Mouse (Mus musculus) E14TG2a.4 (cell line): ENCODE data around the gene Manbal.

ENCODE experiments used
- CTCF ChIP-seq: conservative IDR thresholded peaks from 2 replicates; pipeline ENCODE4 v1.5.1; 2014; ENCODE audit warnings: low read length
- POU5F1 ChIP-seq: IDR thresholded peaks from 2 replicates; pipeline ENCODE4 v1.6.1; 2014; ENCODE audit warnings: low read length, borderline replicate concordance

DNA sequence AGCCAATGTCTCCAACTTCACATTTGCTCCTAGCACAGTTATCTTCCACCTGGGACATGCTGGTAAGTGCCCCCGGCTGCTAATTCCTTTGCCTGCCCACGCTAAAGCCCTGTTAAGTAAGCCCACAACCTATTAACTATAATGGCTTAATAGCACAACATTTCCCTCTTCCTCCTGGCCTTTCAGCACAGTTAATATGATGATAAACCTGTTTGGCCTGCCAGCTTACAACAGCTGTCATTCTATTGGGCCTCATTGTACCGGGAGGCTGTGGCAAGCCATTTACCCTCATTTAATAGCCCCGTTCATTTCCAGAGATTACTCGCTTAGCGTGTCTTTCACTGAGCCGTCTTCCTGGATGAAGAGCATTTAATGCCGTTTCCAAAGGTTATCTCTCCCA lies 47.3 kb upstream of the Manbal start:
- no peak for TF ChIP-seq CTCF
- TF ChIP-seq POU5F1: no peak
